Mouse (Mus musculus) embryo, embryonic 9.5 days (tissue): ENCODE data around the gene Hnrnpu.
"Not testable (repeated sequence)": the region's sequence is repeated elsewhere in the genome, so short reads cannot be mapped to it uniquely, and the experiment has no call there.

ENCODE experiments used
- DNase-seq: peaks from one replicate; pipeline ENCODE4 v3.0.0-alpha.2; 2017; ENCODE audit errors: extremely low spot score

Gene Hnrnpu

GRCm38 (mm10) chr1:178313039-178313597 lies 24.5 kb downstream of the Hnrnpu start:
- DNase-seq: no peak

GRCm38 (mm10) chr1:178310128-178310527 lies 27.5 kb downstream of the Hnrnpu start:
- no peak for DNase-seq

GRCm38 (mm10) chr1:178309487-178309886 lies 28.1 kb downstream of the Hnrnpu start:
- no peak for DNase-seq

- DNase-seq: peak; percentile 62
These were observed 34.2 kb downstream of the Hnrnpu start for GRCm38 (mm10) chr1:178303425-178303824.

GRCm38 (mm10) chr1:178301261-178301660 lies 36.3 kb downstream of the Hnrnpu start:
- DNase-seq: not testable (repeated sequence)

- no peak for DNase-seq
These were observed 43.5 kb downstream of the Hnrnpu start for GRCm38 (mm10) chr1:178294051-178294450.

GRCm38 (mm10) chr1:178291716-178292115 lies 45.9 kb downstream of the Hnrnpu start:
- no peak for DNase-seq

- no peak for DNase-seq
These were observed 49.9 kb downstream of the Hnrnpu start for GRCm38 (mm10) chr1:178287601-178288176.

- DNase-seq: no peak
These were observed 53.5 kb downstream of the Hnrnpu start for GRCm38 (mm10) chr1:178283946-178284720.

GRCm38 (mm10) chr1:178283314-178283713 lies 54.3 kb downstream of the Hnrnpu start:
- DNase-seq: not testable (repeated sequence)

- DNase-seq: peak; percentile 71
These were observed 61.3 kb downstream of the Hnrnpu start for GRCm38 (mm10) chr1:178276054-178276911.

- DNase-seq: no peak
These were observed 61.9 kb downstream of the Hnrnpu start for GRCm38 (mm10) chr1:178275738-178276053.

- peak; percentile 35 for DNase-seq
These were observed 62.3 kb downstream of the Hnrnpu start for GRCm38 (mm10) chr1:178275174-178275730.
